Mouse (Mus musculus) left cerebral cortex, adult 11 months (tissue): ENCODE results near the gene Ttc3.

ENCODE experiments used
- DNase-seq: peaks from one replicate; pipeline ENCODE4 v3.0.0; 2022; ENCODE audit warnings: low spot score

Gene Ttc3

DNA sequence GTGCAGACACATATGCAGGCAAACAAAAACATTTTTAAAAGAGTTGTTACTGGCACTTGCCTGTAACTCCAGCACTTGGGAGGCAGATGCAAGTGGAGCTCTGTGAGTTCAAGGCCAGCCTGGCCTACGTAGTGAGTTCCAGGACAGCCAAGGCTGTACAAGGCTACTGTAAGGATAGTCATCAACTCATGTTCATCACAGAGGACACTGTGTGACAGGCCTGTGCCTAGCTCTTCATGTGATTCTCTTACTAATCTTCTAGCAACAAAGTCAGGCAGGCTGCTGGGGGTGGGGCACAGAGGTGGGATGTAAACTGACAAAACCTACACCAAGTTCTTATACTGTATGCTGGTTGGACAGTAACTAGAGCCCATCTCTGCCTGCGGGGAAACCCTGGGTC lies 136.7 kb downstream of the Ttc3 start:
- no peak for DNase-seq

DNA sequence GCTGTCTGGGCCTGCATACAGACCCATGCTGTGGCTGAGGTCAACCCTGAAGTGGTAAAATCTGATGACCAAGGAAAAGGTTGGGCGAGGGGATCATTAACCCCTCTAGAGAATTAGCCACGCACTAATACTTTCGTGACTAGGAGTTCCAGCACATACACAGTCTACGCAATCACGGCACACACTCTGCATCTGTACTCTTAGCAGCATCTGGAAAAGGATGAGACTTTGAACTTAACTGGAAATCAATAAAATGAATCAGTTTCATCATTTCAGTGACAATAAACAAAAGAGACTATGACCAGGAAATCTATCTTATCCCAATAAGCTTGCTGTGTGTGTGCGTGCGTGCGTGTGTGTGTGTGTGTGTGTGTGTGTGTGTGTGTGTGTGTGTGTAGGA lies 138.4 kb downstream of the Ttc3 start:
- no peak for DNase-seq

DNA sequence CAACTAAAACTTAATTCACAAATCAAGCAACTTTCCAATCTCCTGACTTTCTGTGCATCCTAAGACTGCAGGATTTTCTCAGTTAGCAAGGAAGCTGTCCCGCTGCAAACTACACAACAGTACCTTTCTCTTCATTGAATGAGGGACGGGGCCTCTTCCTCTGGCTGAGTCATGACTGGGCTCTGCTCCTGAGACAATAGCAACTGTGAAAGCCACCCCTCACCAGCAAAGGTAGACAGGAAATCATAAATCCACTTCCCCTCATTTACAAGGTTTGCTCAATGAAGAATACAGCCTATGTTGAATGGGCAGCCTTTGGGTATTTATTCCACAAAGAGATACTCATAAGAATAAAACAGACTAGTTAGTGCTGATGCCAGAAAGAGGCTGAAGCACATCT lies 139.6 kb downstream of the Ttc3 start:
- no peak for DNase-seq

DNA sequence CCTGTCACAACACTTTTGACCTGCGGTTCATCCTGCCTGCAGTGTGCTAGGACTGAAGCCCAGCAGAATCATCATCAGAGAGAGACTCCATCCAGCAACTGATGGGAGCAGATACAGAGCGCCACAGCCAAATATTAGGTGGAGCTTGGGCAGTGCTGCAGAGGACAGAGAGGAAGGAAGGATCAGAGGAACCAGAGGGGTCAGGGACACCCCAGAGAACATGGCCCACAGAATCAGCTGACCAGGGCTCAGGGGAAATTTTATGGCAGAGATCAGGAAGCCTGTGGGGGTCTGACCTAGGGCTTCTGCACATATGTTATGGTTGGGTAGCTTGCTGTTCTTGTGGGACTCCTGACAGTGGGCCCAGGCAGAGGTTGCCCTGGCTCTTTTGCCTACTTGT lies 147.2 kb downstream of the Ttc3 start:
- no peak for DNase-seq
